In the genomic region with DNA sequence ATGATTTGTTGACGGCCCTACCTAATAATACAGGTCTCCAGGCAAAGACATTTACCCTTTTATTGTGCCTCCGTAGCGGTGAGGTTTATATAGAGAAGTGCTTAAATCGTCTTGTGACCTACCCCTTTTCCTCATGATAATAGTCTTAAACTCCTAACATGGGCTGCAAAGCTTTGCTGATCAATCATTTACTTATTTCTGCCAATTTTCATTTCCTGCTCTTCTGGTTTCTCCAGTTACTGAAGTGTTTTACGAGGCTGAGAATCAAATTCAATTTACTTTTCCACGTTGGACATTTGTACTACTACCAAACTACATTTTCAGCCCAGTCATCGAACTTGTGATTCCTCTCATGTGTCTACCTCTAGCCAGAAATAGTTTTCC, we compare ENCODE assay signal across 8 mouse cellular contexts. TPM values are rescaled to one million over a fixed set of nuclear protein-coding genes. Genes with fewer than 3 reads are reported as not detected.
DNase-seq lines count a peak whose midpoint lies in the region; ATAC-seq and TF ChIP-seq lines count a peak whose summit lies in the region.

No protein-coding gene starts in this region.

- peak overlapping the region; percentile 96 for H3K4me2 ChIP-seq in CH12.LX (ENCODE audit: insufficient read depth, low read depth, poor library complexity, severe bottlenecking)
- H3K4me2 ChIP-seq in forebrain, embryonic 15.5 days (replicated peaks) = peak overlapping the region; percentile 60
- H3K4me2 ChIP-seq in liver, embryonic 15.5 days = peak overlapping the region; percentile 80

- no peak for TF ChIP-seq POLR2A in CH12.LX (IDR thresholded peaks at IDR 0.05; ENCODE audit: low read depth, low read length)

- in situ Hi-C loops in CH12.LX (cut with MboI; ENCODE audit: low pct_ligation_motif_present, low pct_unique_long_range_greater_than_20kb, low sequenced_read_pairs) = loop anchor here (5.0 kb wide), 2 partner anchors 45 to 115 kb away; no protein-coding TSS in a partner anchor

- DNase-seq in heart, embryonic 10.5 days (ENCODE audit: low spot score) = no peak
- DNase-seq in heart, postnatal 25 days (ENCODE audit: low spot score) = no peak
- DNase-seq in CH12.LX (ENCODE audit: extremely low read depth) = peak; percentile 6
- no peak for DNase-seq in left cerebral cortex, postnatal 10 days (ENCODE audit: extremely low spot score in 1 of 2, low spot score in 2 of 2)
- DNase-seq in left cerebral cortex, postnatal 25 days (ENCODE audit: low spot score in 2 of 2) = no peak
- no peak for DNase-seq in yolk sac, embryonic 10.5 days (ENCODE audit: low spot score)

- TF ChIP-seq RAD21 in CH12.LX (IDR thresholded peaks at IDR 0.05; ENCODE audit: low read depth, low read length) = no peak

- 0 out of 2 replicates have a peak, but pooled peaks cover 5% of the 10 kb centered on the region for H3K79me2 ChIP-seq in CH12.LX (replicated peaks; ENCODE audit: control insufficient read depth, extremely low read depth, insufficient read depth, poor library complexity, severe bottlenecking)

- H3K4me3 ChIP-seq in heart, embryonic 10.5 days = peak overlapping the region; percentile 72
- H3K4me3 ChIP-seq in CH12.LX (replicated peaks in 1 of 3; ENCODE audit: low read depth in 2 of 3, low read length in 2 of 3, poor library complexity in 1 of 3) = peak overlapping the region; percentile 75 to 86 (median 82)
- H3K4me3 ChIP-seq in forebrain, embryonic 15.5 days = peak overlapping the region; percentile 65
- H3K4me3 ChIP-seq in liver, embryonic 15.5 days (replicated peaks) = peak overlapping the region; percentile 81

- H3K9ac ChIP-seq in CH12.LX (ENCODE audit: insufficient read depth, low read depth) = peak overlapping the region; percentile 85
- peak overlapping the region; percentile 79 for H3K9ac ChIP-seq in forebrain, embryonic 15.5 days (replicated peaks)
- peak overlapping the region; percentile 80 for H3K9ac ChIP-seq in liver, embryonic 15.5 days

- no peak for ATAC-seq in forebrain, embryonic 15.5 days (replicated peaks)
- ATAC-seq in liver, embryonic 15.5 days (ENCODE audit: insufficient read depth) = no peak; the same call in 1 of the 2 replicates

- no peak for TF ChIP-seq CTCF in CH12.LX (conservative IDR thresholded peaks at IDR 0.05 in 1 of 2, IDR thresholded peaks at IDR 0.05 in 1 of 2; ENCODE audit: low read depth in 2 of 2, low read length in 2 of 2)

- no peaks in the 10 kb centered on the region for H3K9me3 ChIP-seq in heart, embryonic 10.5 days
- H3K9me3 ChIP-seq in CH12.LX (replicated peaks; ENCODE audit: low read length) = no peaks in the 10 kb centered on the region
- H3K9me3 ChIP-seq in forebrain, embryonic 15.5 days = no peaks in the 10 kb centered on the region
- no peaks in the 10 kb centered on the region for H3K9me3 ChIP-seq in liver, embryonic 15.5 days (replicated peaks)

- no peak for TF ChIP-seq EP300 in CH12.LX (IDR thresholded peaks at IDR 0.05; ENCODE audit: low read length)

- peaks cover 21% of the 10 kb centered on the region for H3K36me3 ChIP-seq in heart, embryonic 10.5 days
- peaks cover 15 to 37% of the 10 kb centered on the region in 2 experiments for H3K36me3 ChIP-seq in CH12.LX (replicated peaks in 1 of 2; ENCODE audit: control insufficient read depth in 1 of 2, insufficient read depth in 1 of 2, low read length in 1 of 2)
- H3K36me3 ChIP-seq in forebrain, embryonic 15.5 days = peaks cover 13% of the 10 kb centered on the region
- H3K36me3 ChIP-seq in liver, embryonic 15.5 days (replicated peaks) = peaks cover 19% of the 10 kb centered on the region

- H3K4me1 ChIP-seq in heart, embryonic 10.5 days = peaks cover 5% of the 10 kb centered on the region; the same call in 1 of the 2 replicates
- H3K4me1 ChIP-seq in CH12.LX (ENCODE audit: control insufficient read depth in 1 of 2, insufficient read depth in 2 of 2) = peaks cover 0 to 13% of the 10 kb centered on the region in 2 experiments; a peak in 2 of 4 replicates
- peaks cover 11% of the 10 kb centered on the region for H3K4me1 ChIP-seq in forebrain, embryonic 15.5 days
- H3K4me1 ChIP-seq in liver, embryonic 15.5 days (replicated peaks) = peaks cover 30% of the 10 kb centered on the region

- intact Hi-C loops in heart, postnatal 25 days (cut with DNase I) = loop anchor here (5.0 kb wide), 1 partner anchor 45 kb away; no protein-coding TSS in a partner anchor
- intact Hi-C loops in left cerebral cortex, postnatal 10 days (cut with DNase I) = loop anchor here (10.0 kb wide), 1 partner anchor 47 kb away; no protein-coding TSS in a partner anchor
- intact Hi-C loops in left cerebral cortex, postnatal 25 days (cut with DNase I) = loop anchor here (5.0 kb wide), 1 partner anchor 45 kb away; no protein-coding TSS in a partner anchor

- 38% methylated on average over 7 of the region's 7 CpGs for WGBS in heart, embryonic 10.5 days
- 32% methylated on average over 7 of the region's 7 CpGs for WGBS in forebrain, embryonic 15.5 days
- 22% methylated on average over 7 of the region's 7 CpGs for WGBS in liver, embryonic 15.5 days (ENCODE audit: insufficient replicate concordance)

- peak overlapping the region; percentile 89 for H3K27ac ChIP-seq in heart, embryonic 10.5 days
- H3K27ac ChIP-seq in CH12.LX (ENCODE audit: insufficient read depth, low read depth) = peak overlapping the region; percentile 62; the same call in 1 of the 2 replicates
- H3K27ac ChIP-seq in forebrain, embryonic 15.5 days (replicated peaks) = peak overlapping the region; percentile 91
- peak overlapping the region; percentile 81 for H3K27ac ChIP-seq in liver, embryonic 15.5 days (replicated peaks)

- no peaks in the 10 kb centered on the region for H3K27me3 ChIP-seq in heart, embryonic 10.5 days (ENCODE audit: insufficient read depth, poor library complexity, severe bottlenecking)
- H3K27me3 ChIP-seq in CH12.LX (replicated peaks) = no peaks in the 10 kb centered on the region
- no peaks in the 10 kb centered on the region for H3K27me3 ChIP-seq in forebrain, embryonic 15.5 days
- H3K27me3 ChIP-seq in liver, embryonic 15.5 days = no peaks in the 10 kb centered on the region

- dilution Hi-C loops in CH12.LX (cut with MboI; ENCODE audit: extremely low pct_ligation_motif_present, extremely low pct_unique_long_range_greater_than_20kb, low sequenced_read_pairs) = no loop called here

TF ChIP-seq in CH12.LX, 34 proteins besides CTCF, POLR2A, EP300 and RAD21:
- TF ChIP-seq MAFK (IDR thresholded peaks at IDR 0.05; ENCODE audit: insufficient replicate concordance, low read length) = no peak
- no peak for TF ChIP-seq USF1 (IDR thresholded peaks at IDR 0.05; ENCODE audit: low read depth, low read length)
- no peak for TF ChIP-seq MXI1 (IDR thresholded peaks at IDR 0.05; ENCODE audit: low read depth, low read length)
- TF ChIP-seq NELFE (IDR thresholded peaks at IDR 0.05; ENCODE audit: low read depth, low read length) = no peak
- no peak for TF ChIP-seq TCF12 (IDR thresholded peaks at IDR 0.05; ENCODE audit: low read depth, low read length)
- no peak for TF ChIP-seq MAZ (IDR thresholded peaks at IDR 0.05; ENCODE audit: low read depth, low read length)
- TF ChIP-seq MAX (IDR thresholded peaks at IDR 0.05; ENCODE audit: low read length) = no peak
- no peak for TF ChIP-seq ETS1 (conservative IDR thresholded peaks at IDR 0.05; ENCODE audit: low read depth, low read length)
- TF ChIP-seq CHD1 (IDR thresholded peaks at IDR 0.05; ENCODE audit: low read depth, low read length) = no peak
- TF ChIP-seq MEF2A (IDR thresholded peaks at IDR 0.05; ENCODE audit: borderline replicate concordance, low read depth, low read length) = no peak
- TF ChIP-seq SMC3 (IDR thresholded peaks at IDR 0.05; ENCODE audit: low read depth, low read length) = no peak
- no peak for TF ChIP-seq JUN (IDR thresholded peaks at IDR 0.05; ENCODE audit: insufficient read depth, low read depth, low read length)

RNA-seq across cellular contexts. Expression of a gene that starts 0.6 kb away (rescaled TPM):
- polyA plus RNA-seq in heart, embryonic 10.5 days (2016; fragmentation: Nextera tagmentation; extraction: Ambion mirVana) = 26.4 and 31.3 TPM in 2 replicates
- total RNA-seq in heart, postnatal 25 days (2021) = 10 to 100 TPM; 14.1 to 16.3 TPM
- total RNA-seq in CH12.LX (2012; rRNA removed) (22.9 and 25.5 TPM in 2 replicates), CH12.LX (2014; rRNA removed) (20.3 and 24.1 TPM in 2 replicates)
- 22.0 and 24.1 TPM in 2 replicates for polyA plus RNA-seq in CH12.LX (2012; ENCODE audit: insufficient read length, low read depth)
- polyA plus RNA-seq in forebrain, embryonic 15.5 days (2015; fragmentation: Nextera tagmentation; extraction: Ambion mirVana) = 14.1 and 14.9 TPM in 2 replicates
- 11.5 and 12.3 TPM in 2 replicates for polyA plus RNA-seq in liver, embryonic 15.5 days (2015; fragmentation: Nextera tagmentation; extraction: Ambion mirVana)
- 1 to 10 TPM; 7.8 to 9.0 TPM for total RNA-seq in left cerebral cortex, postnatal 10 days (2021)
- 10 to 100 TPM; 10.2 to 11.2 TPM for total RNA-seq in left cerebral cortex, postnatal 25 days (2021)

RNA-seq across cellular contexts. Expression of a gene that starts 22.8 kb away (rescaled TPM):
- polyA plus RNA-seq in heart, embryonic 10.5 days (2016; fragmentation: Nextera tagmentation; extraction: Ambion mirVana) = 0.22 and 0.35 TPM in 2 replicates
- not detected for total RNA-seq in heart, postnatal 25 days (2021)
- total RNA-seq in CH12.LX (2012; rRNA removed) (11.8 and 15.6 TPM in 2 replicates), CH12.LX (2014; rRNA removed) (24.5 and 32.0 TPM in 2 replicates)
- 13.9 and 17.8 TPM in 2 replicates for polyA plus RNA-seq in CH12.LX (2012; ENCODE audit: insufficient read length, low read depth)
- polyA plus RNA-seq in forebrain, embryonic 15.5 days (2015; fragmentation: Nextera tagmentation; extraction: Ambion mirVana) = 2.6 and 4.9 TPM in 2 replicates
- polyA plus RNA-seq in liver, embryonic 15.5 days (2015; fragmentation: Nextera tagmentation; extraction: Ambion mirVana) = 2.9 and 3.8 TPM in 2 replicates
- total RNA-seq in left cerebral cortex, postnatal 10 days (2021) = under 1 TPM; 0.47 to 0.54 TPM
- under 1 TPM; 0.25 to 0.60 TPM for total RNA-seq in left cerebral cortex, postnatal 25 days (2021)

RNA-seq across cellular contexts. Expression of a gene that starts 44.4 kb away (rescaled TPM):
- 165 and 231 TPM in 2 replicates for polyA plus RNA-seq in heart, embryonic 10.5 days (2016; fragmentation: Nextera tagmentation; extraction: Ambion mirVana)
- total RNA-seq in heart, postnatal 25 days (2021) = 100 to 1,000 TPM; 426 to 460 TPM
- total RNA-seq in CH12.LX (2012; rRNA removed) (94.0 and 131 TPM in 2 replicates), CH12.LX (2014; rRNA removed) (102 and 131 TPM in 2 replicates)
- 542 and 635 TPM in 2 replicates for polyA plus RNA-seq in CH12.LX (2012; ENCODE audit: insufficient read length, low read depth)
- polyA plus RNA-seq in forebrain, embryonic 15.5 days (2015; fragmentation: Nextera tagmentation; extraction: Ambion mirVana) = 47.4 and 48.4 TPM in 2 replicates
- 734 and 787 TPM in 2 replicates for polyA plus RNA-seq in liver, embryonic 15.5 days (2015; fragmentation: Nextera tagmentation; extraction: Ambion mirVana)
- 10 to 100 TPM; 57.7 to 80.5 TPM for total RNA-seq in left cerebral cortex, postnatal 10 days (2021)
- total RNA-seq in left cerebral cortex, postnatal 25 days (2021) = 10 to 100 TPM; 77.1 to 78.9 TPM

Comparison
In these comparisons a context has a peak if more than half of its experiments do, and no peak if none do; other contexts are left out.
1. RNA of a gene that starts 22.8 kb away (total RNA-seq): 11.8 to 32.0 TPM in CH12.LX; 0.25 to 0.60 TPM in left cerebral cortex, postnatal 25 days, 0.47 to 0.54 TPM in left cerebral cortex, postnatal 10 days and not detected in heart, postnatal 25 days; every median in the first group is over 4 times any median in the second.
2. Peak in every context shown above with its lines, with median percentiles within 50 percentile points of each other: H3K27ac ChIP-seq, H3K4me3 ChIP-seq, H3K4me2 ChIP-seq and H3K9ac ChIP-seq.